Mouse (Mus musculus) cortical plate, adult 2 months (tissue): ENCODE results near the gene Mast4.

Experiments
- CTCF ChIP-seq: fragments of 200-500 bp; IDR thresholded peaks from 2 replicates; pipeline ENCODE4 v1.5.1; 2011; ENCODE audit warnings: mild to moderate bottlenecking, control low read depth, low read length; ENCODE audit not compliant: insufficient read depth; ENCODE audit errors: extremely low read depth
- POLR2A ChIP-seq: fragments of 200-500 bp; IDR thresholded peaks from 2 replicates; pipeline ENCODE4 v1.6.1; 2011; ENCODE audit warnings: mild to moderate bottlenecking, low read length, control low read depth; ENCODE audit not compliant: insufficient read depth; ENCODE audit errors: extremely low read depth

GRCm38 (mm10) chr13:102905361-102905950 lies 428.8 kb downstream of the Mast4 start:
- TF ChIP-seq CTCF (no peak), POLR2A (no peak)
